Mouse (Mus musculus) liver, adult 2 months (tissue): ENCODE results near the gene Cyp4f14.

Experiments
- CTCF ChIP-seq: fragments of 200-500 bp; IDR thresholded peaks from 2 replicates; pipeline ENCODE4 v1.5.1; 2011; ENCODE audit warnings: low read depth, low read length, control low read depth
- POLR2A ChIP-seq: fragments of 200-500 bp; IDR thresholded peaks from 2 replicates; pipeline ENCODE4 v1.6.1; 2011; ENCODE audit warnings: low read length, control low read depth; ENCODE audit not compliant: insufficient read depth; ENCODE audit errors: extremely low read depth

DNA sequence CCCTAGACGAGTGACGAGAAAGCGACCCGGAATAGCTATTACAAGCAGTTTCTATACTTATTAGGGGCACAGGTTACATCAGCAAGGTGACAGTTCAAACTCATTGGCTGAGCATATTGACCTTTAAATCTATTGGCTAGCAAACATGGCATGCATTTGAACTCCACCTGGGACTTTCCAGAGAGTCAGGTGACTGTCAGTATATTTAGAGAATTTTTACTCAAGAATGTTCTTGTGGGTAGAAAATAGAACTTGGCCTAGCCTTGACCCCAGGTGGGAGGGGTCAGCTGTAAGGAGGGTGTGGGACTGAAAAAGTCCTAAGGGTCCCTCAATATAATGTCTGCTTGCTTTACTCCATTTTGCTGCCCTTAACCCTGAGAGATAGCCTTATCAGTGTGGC lies 21.7 kb downstream of the Cyp4f14 start:
- TF ChIP-seq CTCF (no peak), POLR2A (no peak)
